Mouse (Mus musculus) lung, embryonic 14.5 days (tissue): ENCODE results near the gene Olfr1392. TPM values are rescaled to one million over a fixed set of nuclear protein-coding genes. Genes with fewer than 3 reads are reported as not detected.
A peak's percentile ranks its signal among the peaks of the same experiment; 100 is the strongest.
"Not testable (repeated sequence)": the region's sequence is repeated elsewhere in the genome, so short reads cannot be mapped to it uniquely, and the experiment has no call there.

Experiments used
- ATAC-seq: fragments of 200-750 bp; cut with Nextera tagmentation; 2 replicates; pipeline ENCODE4 v1.8.0; 2017; ENCODE audit warnings: mild to moderate bottlenecking, moderate TSS enrichment, moderate library complexity; ENCODE audit not compliant: insufficient read depth
- DNase-seq: peaks from one replicate; pipeline ENCODE4 v3.0.0-alpha.2; 2015
- H3K27ac ChIP-seq: fragments of 300-500 bp; sonication (generic); 2 replicates; pipeline ENCODE4 v1.5.1; 2014; ENCODE audit warnings: low read depth, mild to moderate bottlenecking, moderate library complexity
- H3K27me3 ChIP-seq: fragments of 300-500 bp; sonication (generic); 2 replicates; pipeline ENCODE4 v1.6.1; 2014; ENCODE audit warnings: low read length, control low read depth; ENCODE audit not compliant: insufficient read depth
- H3K36me3 ChIP-seq: fragments of 300-500 bp; sonication (generic); 2 replicates; pipeline ENCODE4 v1.6.1; 2014; ENCODE audit warnings: control low read depth; ENCODE audit not compliant: insufficient read depth
- H3K4me1 ChIP-seq: fragments of 300-500 bp; sonication (generic); 2 replicates; pipeline ENCODE4 v1.6.1; 2014; ENCODE audit warnings: antibody characterized with exemption, control low read depth; ENCODE audit not compliant: insufficient read depth
- H3K4me2 ChIP-seq: fragments of 300-500 bp; sonication (generic); 2 replicates; pipeline ENCODE4 v1.6.1; 2014; ENCODE audit warnings: mild to moderate bottlenecking
- H3K4me3 ChIP-seq: fragments of 300-500 bp; sonication (generic); 2 replicates; pipeline ENCODE4 v1.5.1; 2014; ENCODE audit warnings: low read depth, low read length
- H3K9ac ChIP-seq: fragments of 300-500 bp; sonication (generic); 2 replicates; pipeline ENCODE4 v1.6.1; 2014
- H3K9me3 ChIP-seq: fragments of 300-500 bp; sonication (generic); 2 replicates; pipeline ENCODE4 v1.6.1; 2016; ENCODE audit warnings: low read depth, low read length, control low read depth
- CTCF ChIP-seq: IDR thresholded peaks from 2 replicates; pipeline ENCODE4 v1.5.1; 2016; ENCODE audit warnings: antibody characterized with exemption, low read depth
- WGBS: fragments of 180-500 bp; shearing (Covaris S2); extraction: QIAGEN DNeasy Blood & Tissue Kit; methylation state at CpG from one replicate; pipeline ENCODE4 v1.1.7; 2014; 5-methylcytosine and 5-hydroxymethylcytosine counted together
- polyA plus RNA-seq: library from polyadenylated mRNA; unstranded; fragments of >200 nt; fragmentation: Nextera tagmentation; extraction: Ambion mirVana; gene quantifications from 2 replicates; pipeline ENCODE4 v1.2.1, GENCODE M21; 2014

Gene Olfr1392
- polyA plus RNA-seq, 1 experiment from 2014 or later: not detected

DNA sequence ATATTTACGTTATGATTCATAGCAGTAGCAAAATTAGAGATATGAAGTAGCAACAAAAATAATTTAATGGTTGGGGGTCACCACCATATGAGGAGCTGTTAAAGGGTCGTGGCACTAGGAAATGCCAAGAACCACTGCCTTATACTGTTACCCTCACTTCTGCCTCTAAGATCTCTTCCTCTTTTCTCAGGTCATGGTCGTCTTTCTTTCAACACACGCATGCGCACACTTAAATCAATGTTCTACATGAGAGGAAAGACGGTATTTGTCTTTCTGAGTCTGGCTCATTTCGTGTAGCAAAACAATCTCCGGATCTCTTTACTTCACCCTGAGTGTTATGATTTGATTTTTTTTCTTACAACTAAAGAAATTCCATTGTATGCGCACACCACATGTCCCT lies 15.3 kb upstream of the Olfr1392 start:
- no peak for ATAC-seq
- no peak for DNase-seq
- 92% methylated on average over 9 of the region's 9 CpGs for WGBS
- TF ChIP-seq CTCF: no peak
- no peaks in the 10 kb centered on the region for H3K27me3 ChIP-seq
- H3K9ac ChIP-seq: no peak overlapping the region
- no peaks in the 10 kb centered on the region; the same call in 1 of the 2 replicates for H3K36me3 ChIP-seq
- H3K9me3 ChIP-seq: no peaks in the 10 kb centered on the region
- H3K4me3 ChIP-seq: no peak overlapping the region
- no peak overlapping the region for H3K4me2 ChIP-seq
- no peaks in the 10 kb centered on the region for H3K4me1 ChIP-seq
- no peak overlapping the region for H3K27ac ChIP-seq

- Histone ChIP-seq H3K9ac (no peak overlapping the region), H3K4me3 (no peak overlapping the region), H3K9me3 (no peaks in the 10 kb centered on the region), H3K27me3 (no peaks in the 10 kb centered on the region), H3K4me2 (no peak overlapping the region), H3K4me1 (no peaks in the 10 kb centered on the region), H3K36me3 (no peaks in the 10 kb centered on the region), H3K27ac (no peak overlapping the region)
- WGBS: 76% methylated on average over 4 of the region's 4 CpGs
- no peak for TF ChIP-seq CTCF
- ATAC-seq (no peak), DNase-seq (no peak)
These were observed 14.7 kb upstream of the Olfr1392 start for GRCm38 (mm10) chr11:49270368-49270767.

GRCm38 (mm10) chr11:49271334-49271733 lies 13.7 kb upstream of the Olfr1392 start:
- no peaks in the 10 kb centered on the region for H3K4me1 ChIP-seq
- no peak overlapping the region for H3K9ac ChIP-seq
- H3K4me2 ChIP-seq: no peak overlapping the region
- no peak overlapping the region for H3K4me3 ChIP-seq
- no peaks in the 10 kb centered on the region for H3K27me3 ChIP-seq
- 0 out of 2 replicates have a peak, but pooled peaks have one; percentile 33 for ATAC-seq
- DNase-seq: peak; percentile 90
- TF ChIP-seq CTCF: peak; percentile 77
- H3K36me3 ChIP-seq: no peaks in the 10 kb centered on the region
- H3K9me3 ChIP-seq: no peaks in the 10 kb centered on the region
- H3K27ac ChIP-seq: no peak overlapping the region
- 25% methylated on average over 7 of the region's 7 CpGs for WGBS

DNA sequence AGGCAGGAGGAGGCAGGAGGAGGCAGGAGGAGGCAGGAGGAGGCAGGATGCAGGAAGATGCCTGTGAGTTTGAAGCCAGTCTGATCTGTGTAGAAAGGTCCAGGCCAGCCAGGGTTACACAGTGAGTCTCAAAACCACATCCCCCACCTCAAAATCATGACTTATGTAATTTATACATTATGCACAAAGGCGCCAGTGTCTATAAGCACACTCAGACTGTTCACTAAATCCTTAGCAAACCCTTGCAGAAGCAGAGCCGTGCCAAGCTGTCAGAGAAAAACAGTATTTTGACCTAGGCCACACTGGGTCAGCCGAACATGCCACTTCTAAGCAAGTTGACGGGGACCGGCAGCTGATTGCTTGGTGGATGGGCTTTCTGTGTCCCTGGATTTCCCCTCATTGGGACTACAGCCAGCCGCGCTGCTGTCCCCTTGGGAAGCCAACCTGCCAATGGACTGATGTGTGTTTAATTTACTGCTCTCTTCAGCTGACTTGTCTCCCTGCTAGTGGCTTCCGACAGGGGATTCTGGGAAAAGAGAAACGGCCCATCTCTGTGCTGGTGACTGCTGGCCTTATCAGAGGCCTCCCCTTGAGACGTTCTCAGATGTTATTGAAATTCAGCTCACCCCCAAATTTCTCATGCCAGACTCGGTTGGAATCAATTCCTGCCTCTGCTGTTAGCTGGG lies 11.1 kb upstream of the Olfr1392 start:
- WGBS: 48% methylated on average over 11 of the region's 11 CpGs
- Histone ChIP-seq H3K4me2 (no peak overlapping the region), H3K4me3 (no peak overlapping the region), H3K27ac (no peak overlapping the region), H3K9me3 (no peaks in the 10 kb centered on the region), H3K4me1 (no peaks in the 10 kb centered on the region), H3K27me3 (no peaks in the 10 kb centered on the region), H3K36me3 (no peaks in the 10 kb centered on the region), H3K9ac (no peak overlapping the region)
- ATAC-seq (no peak), DNase-seq (no peak)
- TF ChIP-seq CTCF: no peak

GRCm38 (mm10) chr11:49278222-49278621 lies 6.9 kb upstream of the Olfr1392 start, which contains the start of gene Olfr1393:
Olfr1393 (plus strand) TSS chr11:49278304.
- ATAC-seq (no peak), DNase-seq (no peak)
- Histone ChIP-seq H3K9me3 (no peaks in the 10 kb centered on the region), H3K4me2 (no peak within 1 kb of the TSS), H3K4me3 (no peak within 1 kb of the TSS), H3K27me3 (no peaks in the 10 kb centered on the region), H3K27ac (no peak within 1 kb of the TSS), H3K4me1 (no peaks in the 10 kb centered on the region), H3K36me3 (no peaks in the 10 kb centered on the region), H3K9ac (no peak within 1 kb of the TSS)
- 71% methylated on average over 3 of the region's 3 CpGs for WGBS
- TF ChIP-seq CTCF: no peak

DNA sequence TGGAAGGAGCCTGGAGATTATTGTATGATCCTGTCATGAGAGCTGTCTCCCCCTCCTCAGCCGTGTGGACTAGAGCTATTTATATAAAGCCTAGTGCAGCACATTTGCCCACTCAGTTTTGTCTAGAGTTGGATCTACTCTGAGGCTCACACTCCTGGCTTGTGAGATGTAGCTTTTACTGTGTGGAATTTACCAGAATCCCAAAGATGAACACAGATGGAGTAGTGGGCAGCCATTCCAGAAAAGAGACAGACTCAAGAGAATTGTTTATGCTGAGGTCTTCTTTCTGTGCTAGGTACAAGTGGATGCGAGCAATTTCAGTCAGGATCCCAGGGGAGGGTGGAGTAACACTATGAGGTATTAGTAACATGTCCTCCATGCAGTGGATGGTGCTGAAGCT lies 2.2 kb downstream of the Olfr1392 start:
- no peak overlapping the region for H3K9ac ChIP-seq
- no peak overlapping the region for H3K4me2 ChIP-seq
- H3K27me3 ChIP-seq: no peaks in the 10 kb centered on the region
- no peak for ATAC-seq
- H3K36me3 ChIP-seq: no peaks in the 10 kb centered on the region
- no peak overlapping the region for H3K4me3 ChIP-seq
- TF ChIP-seq CTCF: no peak
- no peaks in the 10 kb centered on the region for H3K4me1 ChIP-seq
- DNase-seq: no peak
- 56% methylated on average over 2 of the region's 2 CpGs for WGBS
- no peaks in the 10 kb centered on the region for H3K9me3 ChIP-seq
- H3K27ac ChIP-seq: no peak overlapping the region

DNA sequence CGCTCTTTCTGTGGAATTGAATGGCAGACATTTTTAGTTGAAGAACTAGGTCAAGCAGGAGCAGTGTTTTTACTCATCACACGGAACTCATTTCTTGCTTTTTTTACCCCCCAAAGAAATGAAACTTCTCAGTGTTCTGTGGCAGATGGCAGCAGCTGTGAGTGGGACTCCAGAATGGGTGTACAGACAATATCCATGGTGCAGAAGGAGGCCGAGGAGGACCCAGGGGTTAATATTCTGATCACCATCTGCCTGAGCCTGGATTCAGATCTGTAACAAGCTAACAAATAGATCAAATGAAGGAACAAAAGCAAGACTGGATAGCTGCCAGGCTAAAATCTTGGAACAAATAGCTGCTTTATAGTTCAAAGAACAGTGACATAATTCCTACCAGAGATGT lies 7.7 kb downstream of the Olfr1392 start:
- no peak for TF ChIP-seq CTCF

GRCm38 (mm10) chr11:49304441-49304840 lies 19.4 kb downstream of the Olfr1392 start, which contains the start of gene Olfr10:
Olfr10 (plus strand) TSS chr11:49304741.
- Histone ChIP-seq H3K9me3 (no peaks in the 10 kb centered on the region), H3K27ac (no peak within 1 kb of the TSS), H3K4me2 (no peak within 1 kb of the TSS), H3K36me3 (no peaks in the 10 kb centered on the region), H3K4me1 (no peaks in the 10 kb centered on the region), H3K9ac (no peak within 1 kb of the TSS), H3K27me3 (no peaks in the 10 kb centered on the region), H3K4me3 (no peak within 1 kb of the TSS)
- ATAC-seq (no peak), DNase-seq (no peak)
- TF ChIP-seq CTCF: no peak

More for the DNA sequence above, 7.7 kb downstream of the Olfr1392 start:
- H3K27me3 ChIP-seq: no peaks in the 10 kb centered on the region
- H3K4me2 ChIP-seq: no peak overlapping the region
- WGBS: 59% methylated on average over 3 of the region's 3 CpGs
- no peaks in the 10 kb centered on the region for H3K9me3 ChIP-seq
- no peaks in the 10 kb centered on the region for H3K4me1 ChIP-seq
- no peak overlapping the region for H3K4me3 ChIP-seq
- no peak overlapping the region for H3K9ac ChIP-seq
- no peaks in the 10 kb centered on the region for H3K36me3 ChIP-seq
- DNase-seq: peak; percentile 17
- ATAC-seq: no peak
- H3K27ac ChIP-seq: no peak overlapping the region

GRCm38 (mm10) chr11:49308547-49308946 lies 23.5 kb downstream of the Olfr1392 start:
- not testable (repeated sequence) for H3K4me2 ChIP-seq, H3K4me1 ChIP-seq, H3K27ac ChIP-seq, H3K4me3 ChIP-seq, ATAC-seq, DNase-seq, H3K27me3 ChIP-seq, H3K36me3 ChIP-seq, H3K9ac ChIP-seq, H3K9me3 ChIP-seq
- 75% methylated on average over 5 of the region's 5 CpGs for WGBS
